Mouse (Mus musculus) spleen, adult 2 months (tissue): ENCODE data around the gene Fbxo47. TPM values are rescaled to one million over a fixed set of nuclear protein-coding genes. Genes with fewer than 3 reads are reported as not detected.

Experiments
- DNase-seq, 2 experiments: peaks; one replicate each; pipeline versions ENCODE4 v3.0.0 to v3.0.0-alpha.2; 2012 to 2021; ENCODE audit warnings: low spot score in 2 of 2, low read depth in 1 of 2
- H3K27ac ChIP-seq: fragments of 200-500 bp; 2 replicates; pipeline ENCODE4 v1.5.1; 2012; ENCODE audit warnings: low read length, inconsistent platforms; ENCODE audit not compliant: insufficient read depth
- H3K27me3 ChIP-seq: fragments of 200-500 bp; 2 replicates; pipeline ENCODE4 v1.6.1; 2012; ENCODE audit warnings: mild to moderate bottlenecking, moderate library complexity, low read length, inconsistent platforms; ENCODE audit not compliant: control insufficient read depth, insufficient read depth
- H3K36me3 ChIP-seq: fragments of 200-500 bp; 2 replicates; pipeline ENCODE4 v1.6.1; 2012; ENCODE audit warnings: mild to moderate bottlenecking, low read length, inconsistent platforms; ENCODE audit not compliant: control insufficient read depth, insufficient read depth
- H3K4me1 ChIP-seq: fragments of 200-500 bp; 2 replicates; pipeline ENCODE4 v1.6.1; 2011; ENCODE audit warnings: inconsistent platforms; ENCODE audit not compliant: control insufficient read depth, insufficient read depth, insufficient read length
- H3K4me3 ChIP-seq: fragments of 200-500 bp; 2 replicates; pipeline ENCODE4 v1.5.1; 2011; ENCODE audit warnings: mild to moderate bottlenecking, inconsistent platforms; ENCODE audit not compliant: insufficient read depth, insufficient read length; ENCODE audit errors: extremely low read depth
- CTCF ChIP-seq: fragments of 200-500 bp; IDR thresholded peaks from 2 replicates; pipeline ENCODE4 v1.5.1; 2011; ENCODE audit warnings: mild to moderate bottlenecking, inconsistent platforms; ENCODE audit not compliant: insufficient read depth, insufficient read length, insufficient replicate concordance; ENCODE audit errors: extremely low read depth
- POLR2A ChIP-seq: fragments of 200-500 bp; IDR thresholded peaks from 2 replicates; pipeline ENCODE4 v1.6.1; 2011; ENCODE audit warnings: low read depth, low read length, inconsistent platforms
- WGBS: fragments of 180-500 bp; shearing (Covaris S2); methylation state at CpG from one replicate; pipeline ENCODE4 v1.1.7; 2018; 5-methylcytosine and 5-hydroxymethylcytosine counted together
- polyA plus RNA-seq: library from polyadenylated mRNA; depleted of rRNA; stranded (reverse); fragments of >200 nt; gene quantifications from 2 replicates; pipeline ENCODE4 v1.2.3, GENCODE M21; 2012

Fbxo47 gene
- polyA plus RNA-seq, 1 experiment: 0.20 TPM

DNA sequence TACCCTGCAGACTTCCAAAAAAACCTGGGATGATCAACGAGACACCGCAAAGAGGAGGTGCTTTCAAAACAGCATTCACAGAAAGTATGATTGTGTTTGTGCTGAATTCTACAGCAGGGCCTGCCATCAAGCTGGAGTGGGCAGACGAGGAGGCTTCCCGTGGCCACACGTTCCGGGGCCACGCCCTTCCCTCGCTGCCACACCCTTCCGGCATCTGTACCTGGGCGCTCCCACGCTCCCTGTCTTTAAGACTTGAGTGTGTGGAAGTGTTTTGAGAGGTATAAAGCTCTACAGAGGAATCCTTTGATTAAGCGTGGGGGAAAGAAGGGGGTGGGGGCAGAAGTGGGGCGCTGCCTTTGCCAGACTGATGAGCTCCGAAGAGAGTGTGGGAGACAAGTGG lies 29.2 kb upstream of the Fbxo47 start:
- WGBS: 90% methylated on average over 14 of the region's 14 CpGs
- no peak overlapping the region for H3K4me3 ChIP-seq
- no peaks in the 10 kb centered on the region for H3K27me3 ChIP-seq
- no peak for DNase-seq
- H3K36me3 ChIP-seq: no peaks in the 10 kb centered on the region
- no peaks in the 10 kb centered on the region for H3K4me1 ChIP-seq
- TF ChIP-seq CTCF (no peak), POLR2A (no peak)
- H3K27ac ChIP-seq: no peak overlapping the region

DNA sequence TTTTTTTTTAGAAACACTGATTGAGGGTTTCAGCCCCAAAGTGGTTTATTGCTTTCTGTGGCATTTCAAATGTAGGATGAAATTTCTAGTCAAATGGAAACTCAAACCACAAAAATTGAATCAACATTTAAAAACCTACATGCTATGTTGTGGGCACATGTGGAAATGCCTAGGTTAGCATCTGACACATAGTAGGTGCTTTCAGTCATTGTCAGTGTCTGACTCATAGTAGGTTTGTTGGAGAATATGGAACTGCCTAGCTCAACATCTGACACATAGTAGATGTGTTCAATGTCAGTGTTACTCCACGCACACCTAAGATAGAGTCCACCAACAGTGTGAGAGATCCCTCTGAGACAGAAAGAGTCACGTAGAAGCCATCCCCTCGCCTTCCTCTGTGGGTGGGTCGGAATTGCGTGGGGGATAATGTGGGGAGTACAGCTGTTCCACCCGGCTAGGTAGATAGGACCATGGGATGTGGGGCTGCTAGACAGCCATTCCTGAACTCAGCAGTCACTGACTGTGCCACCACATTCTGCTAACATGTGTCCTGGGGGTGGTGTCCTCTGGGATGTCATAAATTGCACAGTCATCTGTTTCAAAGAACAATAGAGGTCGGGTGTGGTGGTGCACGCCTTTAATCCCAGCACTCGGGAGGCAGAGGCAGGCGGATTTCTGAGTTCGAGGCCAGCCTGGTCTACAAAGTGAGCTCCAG lies 24.8 kb upstream of the Fbxo47 start:
- Histone ChIP-seq H3K27ac (no peak overlapping the region), H3K4me1 (no peaks in the 10 kb centered on the region; the same call in 1 of the 2 replicates), H3K27me3 (no peaks in the 10 kb centered on the region), H3K4me3 (no peak overlapping the region), H3K36me3 (no peaks in the 10 kb centered on the region)
- no peak for DNase-seq
- WGBS: 86% methylated on average over 11 of the region's 11 CpGs
- no peak for TF ChIP-seq CTCF
- TF ChIP-seq POLR2A: no peak

DNA sequence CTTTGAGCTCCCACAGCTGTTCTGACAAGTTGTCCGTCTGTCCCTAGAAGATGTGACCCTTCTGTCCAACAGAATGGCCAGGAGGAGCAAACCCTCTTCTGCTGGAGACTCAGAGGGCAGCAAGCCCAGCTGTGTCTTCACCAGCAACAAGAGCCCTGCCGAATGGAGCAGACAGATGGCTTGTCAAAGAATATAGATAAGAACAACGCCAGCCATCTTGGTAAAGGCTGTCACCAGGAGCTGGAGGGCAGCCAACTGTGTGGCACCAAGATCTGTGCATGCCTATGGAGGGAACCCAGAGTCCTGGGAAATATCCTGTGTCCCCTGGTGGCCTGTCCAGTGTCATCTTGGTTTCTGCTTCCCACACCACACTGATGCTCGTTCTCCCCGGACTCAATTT lies 24.0 kb upstream of the Fbxo47 start:
- WGBS: 74% methylated on average over 5 of the region's 5 CpGs
- Histone ChIP-seq H3K4me3 (no peak overlapping the region), H3K4me1 (no peaks in the 10 kb centered on the region; the same call in 1 of the 2 replicates), H3K27ac (no peak overlapping the region), H3K36me3 (no peaks in the 10 kb centered on the region), H3K27me3 (no peaks in the 10 kb centered on the region)
- DNase-seq: no peak
- no peak for TF ChIP-seq POLR2A
- no peak for TF ChIP-seq CTCF

DNA sequence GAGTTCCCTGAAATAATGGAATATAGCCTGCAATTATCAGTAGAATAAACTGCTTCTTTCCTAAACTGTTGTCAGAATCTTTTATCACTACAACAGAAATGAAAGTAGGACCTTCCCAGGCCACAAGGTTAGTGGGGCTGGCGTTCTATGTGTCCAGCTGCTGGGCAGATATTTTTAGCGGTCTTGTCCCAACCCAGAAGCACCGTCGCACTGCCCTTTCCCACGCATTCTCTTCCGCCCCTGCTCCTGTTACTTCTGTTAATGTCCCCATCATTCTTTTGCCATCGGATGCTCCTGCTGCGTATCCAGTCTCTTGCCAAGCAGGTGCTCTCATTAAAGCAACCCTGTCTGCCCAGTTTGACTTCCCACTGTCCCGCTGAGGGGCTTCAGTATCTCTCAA lies 23.0 kb upstream of the Fbxo47 start:
- no peak for DNase-seq
- 86% methylated on average over 9 of the region's 9 CpGs for WGBS
- Histone ChIP-seq H3K36me3 (no peaks in the 10 kb centered on the region), H3K4me1 (no peaks in the 10 kb centered on the region; the same call in 1 of the 2 replicates), H3K27ac (no peak overlapping the region), H3K27me3 (no peaks in the 10 kb centered on the region), H3K4me3 (no peak overlapping the region)
- TF ChIP-seq POLR2A (no peak), CTCF (no peak)

DNA sequence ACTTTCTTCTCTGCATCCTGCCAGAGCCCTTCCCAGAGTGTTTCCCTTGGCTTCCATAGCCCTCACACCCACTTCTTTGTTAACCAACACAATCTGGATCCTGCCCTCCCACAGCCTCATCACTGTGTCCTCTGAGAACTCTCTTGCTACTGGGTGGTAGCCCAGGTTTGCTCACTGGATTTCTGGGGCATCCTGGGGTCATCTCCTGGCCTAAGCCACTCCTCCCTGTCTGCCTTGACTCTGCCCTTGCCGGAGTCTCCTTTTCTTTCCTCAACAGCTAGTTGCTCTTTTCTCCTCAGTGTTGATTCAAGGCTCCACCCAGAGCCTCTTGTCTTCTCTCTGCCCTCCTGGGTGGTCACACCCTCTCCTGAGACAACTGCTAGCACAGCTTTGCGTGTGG lies 22.0 kb upstream of the Fbxo47 start:
- H3K36me3 ChIP-seq: no peaks in the 10 kb centered on the region
- no peaks in the 10 kb centered on the region; the same call in 1 of the 2 replicates for H3K4me1 ChIP-seq
- H3K27ac ChIP-seq: no peak overlapping the region
- 78% methylated on average over 2 of the region's 2 CpGs for WGBS
- H3K4me3 ChIP-seq: no peak overlapping the region
- no peaks in the 10 kb centered on the region for H3K27me3 ChIP-seq
- no peak for DNase-seq
- no peak for TF ChIP-seq POLR2A
- no peak for TF ChIP-seq CTCF

DNA sequence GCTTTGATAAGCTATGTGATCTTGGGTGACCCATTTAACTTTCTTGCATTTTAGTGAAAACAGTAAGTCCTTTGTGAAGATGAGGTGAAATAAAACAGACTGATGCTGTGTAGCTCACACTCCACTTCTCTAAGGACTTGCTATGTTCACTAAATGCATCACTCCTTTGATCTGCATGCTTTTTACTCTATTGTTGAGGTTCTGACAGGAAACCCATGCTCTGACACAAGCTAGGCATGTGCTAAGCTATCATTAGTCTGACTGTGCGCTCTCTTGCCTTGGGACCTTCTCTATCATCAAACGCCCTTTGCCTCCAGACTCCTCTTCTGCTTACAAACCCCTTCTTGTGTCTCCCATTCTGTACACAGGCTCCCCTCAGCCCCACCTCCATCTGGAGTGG lies 21.6 kb upstream of the Fbxo47 start:
- peak in 1 of 2 experiments; percentile 17 for DNase-seq
- no peak overlapping the region for H3K27ac ChIP-seq
- H3K36me3 ChIP-seq: no peaks in the 10 kb centered on the region
- H3K4me1 ChIP-seq: no peaks in the 10 kb centered on the region; the same call in 1 of the 2 replicates
- no peak overlapping the region for H3K4me3 ChIP-seq
- no peaks in the 10 kb centered on the region for H3K27me3 ChIP-seq
- TF ChIP-seq POLR2A: no peak
- TF ChIP-seq CTCF: no peak
- 93% methylated on average over 2 of the region's 2 CpGs for WGBS

DNA sequence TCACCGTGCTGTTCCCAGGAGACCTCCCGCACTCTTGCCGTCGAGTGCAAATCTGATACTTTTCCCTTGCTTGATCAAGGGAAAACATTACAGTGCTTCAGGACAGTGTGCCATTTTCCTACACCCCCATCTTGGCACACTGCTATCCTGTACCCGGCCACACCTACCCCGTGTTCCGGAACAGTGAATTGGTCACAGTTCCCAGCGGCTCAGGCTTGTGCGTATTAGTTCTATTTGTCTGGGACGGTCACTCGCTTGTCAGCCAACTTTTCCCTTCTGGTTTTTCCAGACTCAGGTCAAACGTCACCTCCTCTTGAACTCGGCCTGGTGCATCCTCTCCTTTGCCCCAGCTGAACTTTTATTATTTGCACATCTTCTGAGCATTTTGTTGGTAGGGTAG lies 20.8 kb upstream of the Fbxo47 start:
- no peaks in the 10 kb centered on the region for H3K27me3 ChIP-seq
- no peaks in the 10 kb centered on the region; the same call in 1 of the 2 replicates for H3K4me1 ChIP-seq
- no peaks in the 10 kb centered on the region for H3K36me3 ChIP-seq
- H3K4me3 ChIP-seq: no peak overlapping the region
- DNase-seq: no peak
- H3K27ac ChIP-seq: no peak overlapping the region
- 91% methylated on average over 13 of the region's 13 CpGs for WGBS
- TF ChIP-seq POLR2A: no peak
- no peak for TF ChIP-seq CTCF
